Mouse (Mus musculus) hindbrain, embryonic 16.5 days (tissue): ENCODE data around the gene Ctnna3. TPM values are rescaled to one million over a fixed set of nuclear protein-coding genes. Genes with fewer than 3 reads are reported as not detected.
"Not testable (repeated sequence)": the region's sequence is repeated elsewhere in the genome, so short reads cannot be mapped to it uniquely, and the experiment has no call there.

Experiments
- ATAC-seq: fragments of 200-750 bp; cut with Nextera tagmentation; 2 replicates; pipeline ENCODE4 v1.8.0; 2017; ENCODE audit warnings: moderate TSS enrichment, moderate library complexity
- H3K27ac ChIP-seq: fragments of 300-500 bp; sonication (generic); 2 replicates; pipeline ENCODE4 v1.5.1; 2014; ENCODE audit warnings: low read depth, mild to moderate bottlenecking, control low read depth, low read length, moderate library complexity
- H3K27me3 ChIP-seq: fragments of 300-500 bp; sonication (generic); replicated peaks from 2 replicates; pipeline ENCODE4 v1.6.1; 2014; ENCODE audit warnings: low read length; ENCODE audit not compliant: control insufficient read depth, insufficient read depth
- H3K36me3 ChIP-seq: fragments of 300-500 bp; sonication (generic); 2 replicates; pipeline ENCODE4 v1.6.1; 2014; ENCODE audit warnings: mild to moderate bottlenecking, low read length, moderate library complexity, mixed read lengths; ENCODE audit not compliant: control insufficient read depth, insufficient read depth
- H3K4me1 ChIP-seq: fragments of 300-500 bp; sonication (generic); 2 replicates; pipeline ENCODE4 v1.6.1; 2014; ENCODE audit warnings: low read depth, low read length; ENCODE audit not compliant: control insufficient read depth, insufficient read depth
- H3K4me2 ChIP-seq: fragments of 300-500 bp; sonication (generic); 2 replicates; pipeline ENCODE4 v1.6.1; 2014; ENCODE audit warnings: mild to moderate bottlenecking, low read length, control low read depth, moderate library complexity
- H3K4me3 ChIP-seq: fragments of 300-500 bp; sonication (generic); 2 replicates; pipeline ENCODE4 v1.5.1; 2014; ENCODE audit warnings: mild to moderate bottlenecking, low read length, control low read depth, moderate library complexity
- H3K9ac ChIP-seq: fragments of 300-500 bp; sonication (generic); 2 replicates; pipeline ENCODE4 v1.6.1; 2014; ENCODE audit warnings: low read depth, mild to moderate bottlenecking, control low read depth, low read length, moderate library complexity
- H3K9me3 ChIP-seq: fragments of 300-500 bp; sonication (generic); 2 replicates; pipeline ENCODE4 v1.6.1; 2014; ENCODE audit warnings: mild to moderate bottlenecking, low read length, moderate library complexity; ENCODE audit not compliant: control insufficient read depth
- WGBS: fragments of 180-500 bp; shearing (Covaris S2); extraction: QIAGEN DNeasy Blood & Tissue Kit; methylation state at CpG from one replicate; pipeline ENCODE4 v1.1.7; 2014; 5-methylcytosine and 5-hydroxymethylcytosine counted together
- polyA plus RNA-seq: library from polyadenylated mRNA; unstranded; fragments of >200 nt; fragmentation: Nextera tagmentation; extraction: Ambion mirVana; gene quantifications from 2 replicates; pipeline ENCODE4 v1.2.1, GENCODE M21; 2015

Ctnna3 gene
- polyA plus RNA-seq, 1 experiment from 2014 or later: 2.3 TPM

GRCm38 (mm10) chr10:64215632-64216031 is 785.7 kb downstream of the Ctnna3 start:
- H3K27me3 ChIP-seq: no peaks in the 10 kb centered on the region

GRCm38 (mm10) chr10:64223023-64223422 is 793.1 kb downstream of the Ctnna3 start:
- H3K4me1 ChIP-seq: no peaks in the 10 kb centered on the region
- H3K9me3 ChIP-seq: no peaks in the 10 kb centered on the region
- no peak overlapping the region for H3K4me3 ChIP-seq
- H3K9ac ChIP-seq: no peak overlapping the region
- H3K27me3 ChIP-seq: no peaks in the 10 kb centered on the region
- no peak overlapping the region for H3K27ac ChIP-seq
- H3K4me2 ChIP-seq: no peak overlapping the region
- ATAC-seq: no peak
- WGBS: 71% methylated on average over 3 of the region's 3 CpGs
- H3K36me3 ChIP-seq: no peaks in the 10 kb centered on the region

More at GRCm38 (mm10) chr10:64215632-64216031, 785.7 kb downstream of the Ctnna3 start:
- no peak for ATAC-seq
- Histone ChIP-seq H3K36me3 (no peaks in the 10 kb centered on the region), H3K9me3 (no peaks in the 10 kb centered on the region; the same call in 1 of the 2 replicates), H3K4me1 (no peaks in the 10 kb centered on the region), H3K27ac (no peak overlapping the region), H3K9ac (no peak overlapping the region), H3K4me3 (no peak overlapping the region), H3K4me2 (no peak overlapping the region)
- 91% methylated on average over 3 of the region's 3 CpGs for WGBS

GRCm38 (mm10) chr10:64224007-64224406 is 794.1 kb downstream of the Ctnna3 start:
- no peak overlapping the region for H3K4me2 ChIP-seq
- ATAC-seq: no peak
- H3K9me3 ChIP-seq: no peaks in the 10 kb centered on the region
- no peak overlapping the region for H3K4me3 ChIP-seq
- H3K4me1 ChIP-seq: no peaks in the 10 kb centered on the region
- no peaks in the 10 kb centered on the region for H3K27me3 ChIP-seq
- no peaks in the 10 kb centered on the region for H3K36me3 ChIP-seq
- no peak overlapping the region for H3K9ac ChIP-seq
- WGBS: 94% methylated on average over 9 of the region's 9 CpGs
- no peak overlapping the region for H3K27ac ChIP-seq

- Histone ChIP-seq H3K36me3 (no peaks in the 10 kb centered on the region), H3K27ac (no peak overlapping the region), H3K27me3 (no peaks in the 10 kb centered on the region), H3K4me3 (no peak overlapping the region), H3K9ac (no peak overlapping the region), H3K4me1 (no peaks in the 10 kb centered on the region), H3K9me3 (no peaks in the 10 kb centered on the region), H3K4me2 (no peak overlapping the region)
- no peak for ATAC-seq
- 94% methylated on average over 6 of the region's 6 CpGs for WGBS
These were observed 794.5 kb downstream of the Ctnna3 start for GRCm38 (mm10) chr10:64224424-64224823.

GRCm38 (mm10) chr10:64225826-64226225 is 795.9 kb downstream of the Ctnna3 start:
- ATAC-seq, H3K27me3 ChIP-seq, H3K4me3 ChIP-seq: not testable (repeated sequence)

GRCm38 (mm10) chr10:64243421-64243820 is 813.5 kb downstream of the Ctnna3 start:
- no peak overlapping the region for H3K4me2 ChIP-seq
- no peaks in the 10 kb centered on the region for H3K4me1 ChIP-seq
- H3K27me3 ChIP-seq: no peaks in the 10 kb centered on the region
- 81% methylated on average over 4 of the region's 4 CpGs for WGBS
- no peak for ATAC-seq
- no peak overlapping the region for H3K4me3 ChIP-seq
- no peak overlapping the region for H3K27ac ChIP-seq
- no peaks in the 10 kb centered on the region for H3K36me3 ChIP-seq
- H3K9ac ChIP-seq: no peak overlapping the region
- H3K9me3 ChIP-seq: no peaks in the 10 kb centered on the region

More at GRCm38 (mm10) chr10:64225826-64226225, 795.9 kb downstream of the Ctnna3 start:
- not testable (repeated sequence) for H3K36me3 ChIP-seq, H3K4me2 ChIP-seq, H3K27ac ChIP-seq, H3K9me3 ChIP-seq, H3K4me1 ChIP-seq, H3K9ac ChIP-seq

- Histone ChIP-seq H3K4me1 (no peaks in the 10 kb centered on the region), H3K27ac (no peak overlapping the region), H3K9ac (no peak overlapping the region), H3K4me3 (no peak overlapping the region), H3K4me2 (no peak overlapping the region), H3K9me3 (no peaks in the 10 kb centered on the region), H3K27me3 (no peaks in the 10 kb centered on the region), H3K36me3 (no peaks in the 10 kb centered on the region)
- WGBS: 69% methylated on average over 4 of the region's 4 CpGs
- no peak for ATAC-seq
These were observed 838.3 kb downstream of the Ctnna3 start for GRCm38 (mm10) chr10:64268156-64268555.

GRCm38 (mm10) chr10:64275143-64275542 is 845.2 kb downstream of the Ctnna3 start:
- Histone ChIP-seq H3K4me3 (no peak overlapping the region), H3K36me3 (no peaks in the 10 kb centered on the region), H3K9me3 (no peaks in the 10 kb centered on the region), H3K9ac (no peak overlapping the region), H3K27ac (no peak overlapping the region), H3K27me3 (no peaks in the 10 kb centered on the region), H3K4me1 (no peaks in the 10 kb centered on the region), H3K4me2 (no peak overlapping the region)
- no peak for ATAC-seq
- WGBS: 72% methylated on average over 1 of the region's 1 CpGs

- H3K4me1 ChIP-seq: no peaks in the 10 kb centered on the region
- H3K27me3 ChIP-seq: no peaks in the 10 kb centered on the region
- ATAC-seq: no peak
- no peaks in the 10 kb centered on the region for H3K36me3 ChIP-seq
- no peak overlapping the region for H3K9ac ChIP-seq
- no peak overlapping the region for H3K27ac ChIP-seq
- no peak overlapping the region for H3K4me2 ChIP-seq
- no peaks in the 10 kb centered on the region for H3K9me3 ChIP-seq
- no peak overlapping the region for H3K4me3 ChIP-seq
- 91% methylated on average over 2 of the region's 2 CpGs for WGBS
These were observed 848.9 kb downstream of the Ctnna3 start for GRCm38 (mm10) chr10:64278836-64279235.

GRCm38 (mm10) chr10:64305802-64306201 is 875.9 kb downstream of the Ctnna3 start:
- ATAC-seq: no peak
- no peaks in the 10 kb centered on the region for H3K9me3 ChIP-seq
- H3K27me3 ChIP-seq: no peaks in the 10 kb centered on the region

More at GRCm38 (mm10) chr10:64305802-64306201, 875.9 kb downstream of the Ctnna3 start:
- Histone ChIP-seq H3K4me3 (no peak overlapping the region), H3K4me2 (no peak overlapping the region), H3K27ac (no peak overlapping the region), H3K4me1 (no peaks in the 10 kb centered on the region), H3K36me3 (no peaks in the 10 kb centered on the region), H3K9ac (no peak overlapping the region)
